Mouse (Mus musculus): ENCODE results near the gene Guca2a. TPM values are rescaled to one million over a fixed set of nuclear protein-coding genes. Genes with fewer than 3 reads are reported as not detected.

Gene Guca2a
- polyA plus RNA-seq, 1 experiment from 2014 or later = 13.4 TPM

DNA sequence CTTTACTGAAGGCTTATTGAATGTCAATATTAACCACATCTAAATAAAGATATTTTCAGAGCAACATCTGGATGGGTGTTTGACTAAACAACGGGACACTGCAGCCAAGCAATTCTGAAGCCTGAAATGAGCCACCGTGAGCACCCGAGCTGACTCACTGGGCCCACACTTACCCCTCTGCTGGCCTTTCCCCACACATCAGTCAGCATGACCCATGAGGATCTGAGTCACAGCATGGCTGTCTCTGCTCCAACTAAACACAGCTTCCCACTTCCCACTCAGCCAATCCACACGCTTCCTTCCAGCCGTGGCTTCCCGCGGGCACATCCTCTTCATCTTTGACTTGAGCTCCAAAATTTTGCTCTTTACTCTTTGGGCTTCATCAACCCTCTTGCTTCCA is 25.5 kb downstream of the Guca2a start:
- Histone ChIP-seq H3K9me3 (ENCODE audit: low read length) (no peaks in the 10 kb centered on the region), H3K27ac (ENCODE audit: low read length) (no peak overlapping the region), H3K9ac (replicated peaks; ENCODE audit: low read length) (no peak overlapping the region), H3K4me2 (replicated peaks; ENCODE audit: low read depth, low read length) (no peak overlapping the region), H3K36me3 (ENCODE audit: insufficient read depth, low read length) (no peaks in the 10 kb centered on the region), H3K4me3 (ENCODE audit: low read length) (no peak overlapping the region), H3K27me3 (ENCODE audit: insufficient read depth, low read length) (no peaks in the 10 kb centered on the region), H3K4me1 (ENCODE audit: insufficient read depth, low read length) (peaks cover 2% of the 10 kb centered on the region; the same call in 1 of the 2 replicates)
- 85% methylated on average over 7 of the region's 7 CpGs for WGBS
- no peak for ATAC-seq (ENCODE audit: low FRiP score, low TSS enrichment)

DNA sequence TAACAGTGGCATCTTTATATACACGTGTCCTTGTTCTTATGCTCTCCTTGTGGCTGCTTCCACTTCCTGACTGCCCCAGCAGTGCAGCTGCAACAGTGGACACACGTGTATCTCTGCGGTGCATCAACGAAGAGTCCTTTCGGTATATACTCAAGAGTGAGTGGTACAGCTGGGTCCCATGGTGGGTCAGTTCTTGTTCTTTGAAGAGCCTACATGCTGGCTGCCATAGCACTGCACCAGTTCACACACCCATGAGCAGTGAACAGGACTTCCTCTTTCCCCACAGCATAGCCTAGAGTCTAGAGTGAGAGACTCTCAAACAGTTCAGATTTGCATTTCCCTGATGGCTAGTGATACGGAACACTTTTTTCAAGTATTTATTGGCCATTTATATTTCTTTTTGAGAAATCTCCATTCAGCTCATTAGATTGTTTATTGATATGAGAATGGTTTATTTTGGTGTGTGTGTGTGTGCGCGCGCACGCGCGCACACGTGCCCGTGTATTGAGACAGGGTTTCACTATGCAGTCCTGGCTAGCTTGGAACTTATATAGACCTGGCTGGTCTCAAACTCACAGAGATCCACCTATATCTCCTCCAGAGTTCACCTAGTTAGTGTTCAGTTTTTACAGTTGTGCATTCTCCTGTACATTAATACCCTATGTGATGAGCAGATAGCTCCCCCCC is 26.0 kb downstream of the Guca2a start:
- no peak for ATAC-seq (ENCODE audit: low FRiP score, low TSS enrichment)
- no peaks in the 10 kb centered on the region for H3K27me3 ChIP-seq (ENCODE audit: insufficient read depth, low read length)
- H3K36me3 ChIP-seq (ENCODE audit: insufficient read depth, low read length) = no peaks in the 10 kb centered on the region
- H3K4me3 ChIP-seq (ENCODE audit: low read length) = no peak overlapping the region
- H3K27ac ChIP-seq (ENCODE audit: low read length) = no peak overlapping the region
- H3K9me3 ChIP-seq (ENCODE audit: low read length) = no peaks in the 10 kb centered on the region
- no peak overlapping the region for H3K4me2 ChIP-seq (replicated peaks; ENCODE audit: low read depth, low read length)
- H3K9ac ChIP-seq (replicated peaks; ENCODE audit: low read length) = no peak overlapping the region
- no peaks in the 10 kb centered on the region for H3K4me1 ChIP-seq (ENCODE audit: insufficient read depth, low read length)
- WGBS = 91% methylated on average over 14 of the region's 14 CpGs

DNA sequence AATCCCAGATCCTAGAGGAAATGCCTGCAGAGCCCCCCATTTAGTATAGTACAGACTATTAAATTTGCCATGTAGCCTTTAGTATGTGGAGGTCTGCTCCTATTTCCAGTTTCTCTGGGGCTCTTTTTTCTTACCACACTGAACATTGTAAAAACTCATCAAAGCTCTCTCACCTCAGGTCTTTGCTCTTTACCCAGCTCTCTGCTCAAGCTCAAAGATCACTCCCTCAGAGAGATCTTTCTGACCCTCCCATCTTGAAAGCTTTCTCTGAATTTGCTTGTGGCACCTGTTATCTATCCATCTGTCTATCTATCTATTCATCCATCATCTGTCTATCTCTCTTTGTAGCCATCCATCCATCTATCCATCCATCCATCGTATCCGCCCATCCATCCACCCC is 27.7 kb downstream of the Guca2a start:
- ATAC-seq (ENCODE audit: low FRiP score, low TSS enrichment) = no peak
- Histone ChIP-seq H3K27ac (ENCODE audit: low read length) (no peak overlapping the region), H3K27me3 (ENCODE audit: insufficient read depth, low read length) (no peaks in the 10 kb centered on the region), H3K4me3 (ENCODE audit: low read length) (no peak overlapping the region), H3K36me3 (ENCODE audit: insufficient read depth, low read length) (no peaks in the 10 kb centered on the region), H3K4me2 (replicated peaks; ENCODE audit: low read depth, low read length) (no peak overlapping the region), H3K9ac (replicated peaks; ENCODE audit: low read length) (no peak overlapping the region), H3K4me1 (ENCODE audit: insufficient read depth, low read length) (0 out of 2 replicates have a peak, but pooled peaks cover 4% of the 10 kb centered on the region), H3K9me3 (ENCODE audit: low read length) (no peaks in the 10 kb centered on the region)
- whole genome bisulfite sequencing = 96% methylated on average over 2 of the region's 2 CpGs

DNA sequence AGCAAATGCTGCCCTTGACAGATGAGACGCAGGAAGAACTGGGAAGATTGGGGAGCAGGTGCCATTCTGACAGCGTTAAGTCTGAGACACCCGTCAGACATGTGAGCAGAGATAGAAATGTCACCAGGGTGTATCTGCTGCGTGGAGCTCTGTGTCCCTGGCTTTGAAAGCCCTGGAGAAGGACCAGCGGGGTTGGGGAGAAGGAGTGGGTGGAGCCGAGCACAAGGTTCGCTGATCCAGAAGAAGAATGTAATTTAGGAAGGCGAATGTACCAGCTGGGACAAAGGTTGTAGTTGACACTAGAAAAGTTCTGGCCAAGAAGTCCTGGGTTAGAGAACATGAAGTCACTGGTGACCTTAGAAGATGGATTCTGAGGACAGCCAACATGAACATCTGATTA is 28.6 kb downstream of the Guca2a start:
- no peak overlapping the region for H3K4me2 ChIP-seq (replicated peaks; ENCODE audit: low read depth, low read length)
- H3K9ac ChIP-seq (replicated peaks; ENCODE audit: low read length) = no peak overlapping the region
- 33% methylated on average over 8 of the region's 8 CpGs for WGBS
- no peak for ATAC-seq (ENCODE audit: low FRiP score, low TSS enrichment)
- no peak overlapping the region for H3K27ac ChIP-seq (ENCODE audit: low read length)
- no peaks in the 10 kb centered on the region for H3K27me3 ChIP-seq (ENCODE audit: insufficient read depth, low read length)
- H3K4me3 ChIP-seq (ENCODE audit: low read length) = no peak overlapping the region
- 0 out of 2 replicates have a peak, but pooled peaks cover 4% of the 10 kb centered on the region for H3K4me1 ChIP-seq (ENCODE audit: insufficient read depth, low read length)
- no peaks in the 10 kb centered on the region for H3K9me3 ChIP-seq (ENCODE audit: low read length)
- H3K36me3 ChIP-seq (ENCODE audit: insufficient read depth, low read length) = no peaks in the 10 kb centered on the region

DNA sequence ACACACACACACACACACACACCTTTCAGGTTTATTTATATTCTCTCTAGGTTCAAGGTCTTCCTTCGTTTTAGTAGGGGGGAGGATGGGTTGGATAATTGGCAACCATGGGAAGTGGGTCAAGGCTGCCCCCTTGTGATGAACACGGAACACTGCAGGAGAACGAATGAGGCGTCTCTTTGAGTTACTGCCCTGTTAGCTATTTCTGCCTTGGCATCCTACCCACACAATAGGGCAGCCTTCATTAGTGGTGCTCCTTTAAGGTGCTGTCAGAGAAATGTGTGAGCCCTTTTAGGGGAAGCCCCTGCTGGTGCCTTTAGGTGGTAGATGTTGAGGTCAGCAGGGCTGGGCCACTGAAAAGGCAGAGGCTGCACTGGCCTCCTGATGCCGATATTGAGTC is 29.9 kb downstream of the Guca2a start:
- Histone ChIP-seq H3K4me1 (ENCODE audit: insufficient read depth, low read length) (0 out of 2 replicates have a peak, but pooled peaks cover 4% of the 10 kb centered on the region), H3K27ac (ENCODE audit: low read length) (no peak overlapping the region), H3K27me3 (ENCODE audit: insufficient read depth, low read length) (no peaks in the 10 kb centered on the region), H3K36me3 (ENCODE audit: insufficient read depth, low read length) (no peaks in the 10 kb centered on the region), H3K4me3 (ENCODE audit: low read length) (no peak overlapping the region), H3K9me3 (ENCODE audit: low read length) (no peaks in the 10 kb centered on the region), H3K4me2 (replicated peaks; ENCODE audit: low read depth, low read length) (no peak overlapping the region), H3K9ac (replicated peaks; ENCODE audit: low read length) (no peak overlapping the region)
- no peak for ATAC-seq (ENCODE audit: low FRiP score, low TSS enrichment)
- WGBS = 34% methylated on average over 5 of the region's 5 CpGs

DNA sequence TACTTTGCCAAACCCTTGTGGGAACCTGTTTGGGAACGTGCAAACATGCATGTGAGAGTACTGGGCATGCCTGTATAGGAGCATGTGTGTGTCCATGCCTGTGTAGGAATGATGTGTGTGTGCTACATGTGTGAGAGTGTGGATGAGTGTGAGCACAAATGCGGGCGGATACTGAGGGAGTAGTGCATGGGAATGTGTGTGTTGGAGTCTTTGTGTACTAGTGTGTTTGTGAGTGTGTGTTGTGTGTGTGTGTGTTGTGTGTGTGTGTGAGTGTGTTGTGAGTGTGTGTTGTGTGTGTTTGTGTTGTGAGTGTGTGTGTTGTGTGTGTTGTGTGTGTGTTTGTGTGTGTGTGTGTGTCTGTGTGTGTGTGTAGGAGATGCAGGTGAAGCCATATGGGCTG is 30.7 kb downstream of the Guca2a start:
- Histone ChIP-seq H3K27ac (ENCODE audit: low read length) (no peak overlapping the region), H3K9ac (replicated peaks; ENCODE audit: low read length) (no peak overlapping the region), H3K4me2 (replicated peaks; ENCODE audit: low read depth, low read length) (no peak overlapping the region), H3K27me3 (ENCODE audit: insufficient read depth, low read length) (no peaks in the 10 kb centered on the region), H3K9me3 (ENCODE audit: low read length) (no peaks in the 10 kb centered on the region), H3K36me3 (ENCODE audit: insufficient read depth, low read length) (no peaks in the 10 kb centered on the region), H3K4me1 (ENCODE audit: insufficient read depth, low read length) (0 out of 2 replicates have a peak, but pooled peaks cover 4% of the 10 kb centered on the region), H3K4me3 (ENCODE audit: low read length) (no peak overlapping the region)
- ATAC-seq (ENCODE audit: low FRiP score, low TSS enrichment) = no peak
- WGBS = 83% methylated on average over 3 of the region's 3 CpGs

DNA sequence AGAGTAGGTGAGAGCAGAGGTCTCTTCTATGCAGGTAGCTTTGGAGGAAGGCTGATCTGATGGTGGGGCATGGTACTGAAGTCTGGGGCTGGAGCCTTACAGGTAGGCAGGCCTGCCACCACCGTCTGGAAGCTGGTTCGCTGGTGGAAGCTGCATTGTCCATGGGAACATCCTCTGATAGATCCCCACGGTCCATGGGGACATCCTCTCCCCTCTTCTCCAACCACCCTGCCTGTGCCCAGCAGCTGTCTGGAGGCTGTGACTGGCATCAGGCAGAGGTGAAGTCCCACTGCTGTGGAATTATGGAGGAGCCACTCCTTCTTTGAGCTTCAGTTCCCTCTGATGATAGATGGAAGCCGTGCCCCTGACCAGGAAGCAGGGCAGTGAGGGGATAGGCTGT is 31.1 kb downstream of the Guca2a start:
- no peaks in the 10 kb centered on the region for H3K9me3 ChIP-seq (ENCODE audit: low read length)
- no peaks in the 10 kb centered on the region for H3K27me3 ChIP-seq (ENCODE audit: insufficient read depth, low read length)
- H3K9ac ChIP-seq (replicated peaks; ENCODE audit: low read length) = no peak overlapping the region
- H3K4me2 ChIP-seq (replicated peaks; ENCODE audit: low read depth, low read length) = no peak overlapping the region
- WGBS = 68% methylated on average over 4 of the region's 4 CpGs
- H3K36me3 ChIP-seq (ENCODE audit: insufficient read depth, low read length) = no peaks in the 10 kb centered on the region
- H3K27ac ChIP-seq (ENCODE audit: low read length) = no peak overlapping the region
- H3K4me1 ChIP-seq (ENCODE audit: insufficient read depth, low read length) = 0 out of 2 replicates have a peak, but pooled peaks cover 4% of the 10 kb centered on the region
- H3K4me3 ChIP-seq (ENCODE audit: low read length) = no peak overlapping the region
- ATAC-seq (ENCODE audit: low FRiP score, low TSS enrichment) = no peak

DNA sequence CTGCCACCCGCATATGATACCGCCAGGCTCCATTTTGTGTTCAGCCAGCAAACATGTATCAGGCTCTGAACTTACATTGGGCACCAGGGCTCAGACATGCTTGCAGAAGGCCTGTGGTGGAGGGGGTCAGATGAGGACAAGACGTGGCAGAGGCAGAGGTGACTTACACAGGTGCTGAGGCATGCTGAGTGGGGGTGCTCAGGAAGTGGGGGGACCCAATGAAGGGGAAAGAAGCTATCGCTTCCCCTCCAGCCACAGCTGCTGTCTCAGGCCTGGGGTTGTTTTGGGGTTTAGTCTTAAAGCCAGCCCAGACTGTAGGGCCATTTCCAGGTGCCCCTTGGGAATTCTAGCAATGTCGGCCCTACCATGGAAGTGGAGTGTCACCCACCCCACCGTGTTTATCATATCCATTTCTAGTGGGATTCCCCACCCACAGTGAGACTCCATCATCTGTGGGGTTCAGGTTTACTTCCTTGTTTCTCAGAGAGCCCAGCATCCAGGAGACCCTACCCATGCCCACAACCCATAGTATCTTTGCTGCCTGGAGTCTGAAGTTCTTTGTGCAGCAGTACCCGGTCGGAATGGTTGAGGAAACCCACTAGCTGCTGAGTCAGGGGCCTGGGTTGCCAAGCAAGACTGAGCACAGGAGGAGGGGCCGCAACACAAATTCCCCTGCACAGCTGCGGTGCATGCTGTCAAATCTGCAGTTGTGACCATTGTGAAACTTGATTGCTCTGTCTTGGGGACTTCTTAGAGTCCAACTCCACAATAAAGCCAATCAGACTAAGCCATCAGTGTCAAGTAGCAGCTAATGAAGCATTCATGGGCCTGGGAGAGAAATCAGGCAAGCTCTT is 32.1 kb downstream of the Guca2a start:
- no peak for ATAC-seq (ENCODE audit: low FRiP score, low TSS enrichment)
- Histone ChIP-seq H3K4me2 (replicated peaks; ENCODE audit: low read depth, low read length) (no peak overlapping the region), H3K36me3 (ENCODE audit: insufficient read depth, low read length) (no peaks in the 10 kb centered on the region), H3K27ac (ENCODE audit: low read length) (no peak overlapping the region), H3K9ac (replicated peaks; ENCODE audit: low read length) (no peak overlapping the region), H3K4me3 (ENCODE audit: low read length) (no peak overlapping the region), H3K9me3 (ENCODE audit: low read length) (no peaks in the 10 kb centered on the region), H3K27me3 (ENCODE audit: insufficient read depth, low read length) (no peaks in the 10 kb centered on the region), H3K4me1 (ENCODE audit: insufficient read depth, low read length) (0 out of 2 replicates have a peak, but pooled peaks cover 4% of the 10 kb centered on the region)
- 59% methylated on average over 10 of the region's 10 CpGs for WGBS

DNA sequence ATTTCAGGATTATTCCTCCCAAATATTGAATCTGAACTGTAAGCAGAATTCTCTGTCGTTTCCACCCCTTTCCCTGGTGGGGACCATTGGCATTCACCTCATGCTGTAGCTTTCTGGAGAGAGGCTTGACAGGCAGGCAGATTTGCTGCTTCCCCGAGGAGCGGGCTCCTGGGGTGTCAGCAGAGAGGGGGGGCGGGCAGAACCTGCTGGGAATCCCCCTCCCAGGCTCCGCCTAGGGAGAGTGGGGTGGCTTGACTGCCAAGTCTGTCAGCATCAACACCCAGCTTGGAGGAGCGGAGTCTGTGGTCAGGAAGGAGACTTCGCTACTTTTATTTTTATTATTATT is 32.7 kb downstream of the Guca2a start:
- Histone ChIP-seq H3K4me1 (ENCODE audit: insufficient read depth, low read length) (0 out of 2 replicates have a peak, but pooled peaks cover 4% of the 10 kb centered on the region), H3K27ac (ENCODE audit: low read length) (no peak overlapping the region), H3K9me3 (ENCODE audit: low read length) (no peaks in the 10 kb centered on the region), H3K4me2 (replicated peaks; ENCODE audit: low read depth, low read length) (no peak overlapping the region), H3K36me3 (ENCODE audit: insufficient read depth, low read length) (no peaks in the 10 kb centered on the region), H3K4me3 (ENCODE audit: low read length) (no peak overlapping the region), H3K9ac (replicated peaks; ENCODE audit: low read length) (no peak overlapping the region), H3K27me3 (ENCODE audit: insufficient read depth, low read length) (no peaks in the 10 kb centered on the region)
- 47% methylated on average over 7 of the region's 7 CpGs for WGBS
- no peak for ATAC-seq (ENCODE audit: low FRiP score, low TSS enrichment)

DNA sequence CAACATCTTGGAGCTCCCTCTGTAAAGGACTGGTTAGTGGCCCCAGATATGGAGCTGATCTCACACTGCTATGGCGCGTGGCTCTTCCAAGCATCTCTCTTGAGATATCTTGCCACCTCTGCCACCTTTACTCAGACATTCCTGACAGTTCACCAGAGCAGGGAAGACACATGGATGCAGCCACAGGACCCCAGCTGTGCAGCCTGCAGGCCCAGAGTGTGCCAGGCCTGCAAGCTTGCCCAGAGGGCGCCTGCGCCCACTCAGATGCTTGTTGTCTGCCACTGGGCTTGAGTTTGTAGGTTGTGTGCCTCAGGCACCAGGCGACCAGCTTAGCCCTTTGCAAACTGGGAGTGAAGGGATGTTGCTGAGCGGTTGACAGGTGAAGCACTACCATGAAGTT is 33.2 kb downstream of the Guca2a start:
- Histone ChIP-seq H3K9me3 (ENCODE audit: low read length) (no peaks in the 10 kb centered on the region), H3K27me3 (ENCODE audit: insufficient read depth, low read length) (no peaks in the 10 kb centered on the region), H3K4me2 (replicated peaks; ENCODE audit: low read depth, low read length) (no peak overlapping the region), H3K4me1 (ENCODE audit: insufficient read depth, low read length) (0 out of 2 replicates have a peak, but pooled peaks cover 4% of the 10 kb centered on the region), H3K36me3 (ENCODE audit: insufficient read depth, low read length) (no peaks in the 10 kb centered on the region), H3K27ac (ENCODE audit: low read length) (no peak overlapping the region), H3K4me3 (ENCODE audit: low read length) (no peak overlapping the region), H3K9ac (replicated peaks; ENCODE audit: low read length) (no peak overlapping the region)
- no peak for ATAC-seq (ENCODE audit: low FRiP score, low TSS enrichment)
- 90% methylated on average over 6 of the region's 6 CpGs for WGBS

Data from kidney, embryonic 16.5 days (tissue).